Mouse (Mus musculus) cerebellum, adult 8-10 months (tissue): ENCODE data around the gene Chit1.

Experiments
- DNase-seq: peaks from one replicate; pipeline ENCODE4 v3.0.0; 2022

Gene Chit1

GRCm38 (mm10) chr1:134151655-134152412, 40.8 kb downstream of the Chit1 start:
- DNase-seq: peak; percentile 92

- DNase-seq: no peak
Observed at GRCm38 (mm10) chr1:134152626-134153590, 41.9 kb downstream of the Chit1 start.

GRCm38 (mm10) chr1:134154121-134154520, 43.1 kb downstream of the Chit1 start:
- no peak for DNase-seq

- no peak for DNase-seq
Observed at GRCm38 (mm10) chr1:134154655-134155054, 43.6 kb downstream of the Chit1 start.

GRCm38 (mm10) chr1:134160404-134160803, 49.4 kb downstream of the Chit1 start:
- DNase-seq: no peak

- no peak for DNase-seq
Observed at GRCm38 (mm10) chr1:134161399-134161798, 50.4 kb downstream of the Chit1 start.

- DNase-seq: no peak
Observed at GRCm38 (mm10) chr1:134162510-134163225, 51.6 kb downstream of the Chit1 start.

GRCm38 (mm10) chr1:134163476-134163875, 52.4 kb downstream of the Chit1 start:
- DNase-seq: no peak

GRCm38 (mm10) chr1:134164454-134164853, 53.4 kb downstream of the Chit1 start:
- DNase-seq: no peak

GRCm38 (mm10) chr1:134166547-134166946, 55.5 kb downstream of the Chit1 start:
- no peak for DNase-seq

GRCm38 (mm10) chr1:134167416-134168305, 56.6 kb downstream of the Chit1 start:
- peak; percentile 67 for DNase-seq

GRCm38 (mm10) chr1:134168567-134168966, 57.5 kb downstream of the Chit1 start:
- no peak for DNase-seq

- no peak for DNase-seq
Observed at GRCm38 (mm10) chr1:134168985-134169697, 58.1 kb downstream of the Chit1 start.

- DNase-seq: no peak
Observed at GRCm38 (mm10) chr1:134173081-134173480, 62.0 kb downstream of the Chit1 start.

- no peak for DNase-seq
Observed at GRCm38 (mm10) chr1:134177976-134178375, 66.9 kb downstream of the Chit1 start.

GRCm38 (mm10) chr1:134182025-134182424, 71.0 kb downstream of the Chit1 start, which contains the start of gene Chil1:
Chil1 (plus strand) TSS chr1:134182176.
- DNase-seq: no peak

- no peak for DNase-seq
Observed at GRCm38 (mm10) chr1:134184089-134184488, 73.0 kb downstream of the Chit1 start.

GRCm38 (mm10) chr1:134188217-134188616, 77.2 kb downstream of the Chit1 start:
- DNase-seq: no peak

- DNase-seq: peak; percentile 38
Observed at GRCm38 (mm10) chr1:134188989-134189729, 78.1 kb downstream of the Chit1 start.

- no peak for DNase-seq
Observed at GRCm38 (mm10) chr1:134191192-134191591, 80.2 kb downstream of the Chit1 start.
